Mouse (Mus musculus): Measurements from ENCODE around the gene Csmd2. TPM values are rescaled to one million over a fixed set of nuclear protein-coding genes. Genes with fewer than 3 reads are reported as not detected.

Gene Csmd2
- polyA plus RNA-seq, 1 experiment from 2014 or later, result 0.16 TPM

DNA sequence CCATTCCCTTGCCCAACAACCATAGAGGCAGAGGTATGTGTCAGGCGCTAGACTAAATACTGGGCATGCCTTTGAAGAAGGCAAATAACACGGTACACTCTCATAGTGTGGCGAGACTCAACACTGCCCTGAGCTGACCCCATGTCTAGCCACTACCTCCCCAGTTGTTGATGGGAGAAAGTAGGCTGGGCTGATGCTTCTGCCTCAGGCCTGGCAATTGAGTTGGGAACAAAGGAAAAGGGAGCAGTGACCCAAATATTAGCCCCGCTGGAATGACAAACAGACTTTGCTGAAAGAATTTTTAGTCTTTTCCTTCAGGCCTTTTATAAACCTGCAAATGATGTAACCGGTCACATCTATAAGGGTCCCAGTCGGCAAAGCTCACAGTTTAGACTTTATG is 393.7 kb downstream of the Csmd2 start:
- Histone ChIP-seq H3K9me3 (ENCODE audit: control insufficient read depth, low read length) (no peaks in the 10 kb centered on the region), H3K4me1 (replicated peaks; ENCODE audit: control insufficient read depth, insufficient read depth) (no peaks in the 10 kb centered on the region), H3K27me3 (ENCODE audit: control insufficient read depth, insufficient read depth, low read length) (no peaks in the 10 kb centered on the region), H3K9ac (ENCODE audit: low read length) (no peak overlapping the region), H3K27ac (replicated peaks) (no peak overlapping the region), H3K4me3 (ENCODE audit: low read depth, low read length) (no peak overlapping the region), H3K36me3 (ENCODE audit: control insufficient read depth, insufficient read depth, low read length) (no peaks in the 10 kb centered on the region), H3K4me2 (replicated peaks; ENCODE audit: low read depth) (no peak overlapping the region)
- TF ChIP-seq CTCF (IDR thresholded peaks at IDR 0.05; ENCODE audit: low read depth) (no peak), EP300 (optimal IDR thresholded peaks at IDR 0.05) (no peak)
- 61% methylated on average over 6 of the region's 6 CpGs for whole genome bisulfite sequencing
- ATAC-seq (ENCODE audit: low FRiP score, low TSS enrichment) (no peak), DNase-seq (ENCODE audit: low spot score) (no peak)

GRCm38 (mm10) chr4:128383800-128384199 is 396.1 kb downstream of the Csmd2 start:
- no peak overlapping the region for H3K27ac ChIP-seq (replicated peaks)
- no peak overlapping the region for H3K9ac ChIP-seq (ENCODE audit: low read length)
- ATAC-seq (ENCODE audit: low FRiP score, low TSS enrichment) (0 out of 2 replicates have a peak, but pooled peaks have one; percentile 24), DNase-seq (ENCODE audit: low spot score) (no peak)
- 83% methylated on average over 7 of the region's 7 CpGs for WGBS
- no peaks in the 10 kb centered on the region for H3K36me3 ChIP-seq (ENCODE audit: control insufficient read depth, insufficient read depth, low read length)
- no peaks in the 10 kb centered on the region for H3K27me3 ChIP-seq (ENCODE audit: control insufficient read depth, insufficient read depth, low read length)
- no peak overlapping the region for H3K4me2 ChIP-seq (replicated peaks; ENCODE audit: low read depth)
- no peak overlapping the region for H3K4me3 ChIP-seq (ENCODE audit: low read depth, low read length)
- H3K4me1 ChIP-seq (replicated peaks; ENCODE audit: control insufficient read depth, insufficient read depth), result no peaks in the 10 kb centered on the region
- no peaks in the 10 kb centered on the region for H3K9me3 ChIP-seq (ENCODE audit: control insufficient read depth, low read length)
- TF ChIP-seq CTCF (IDR thresholded peaks at IDR 0.05; ENCODE audit: low read depth) (no peak), EP300 (optimal IDR thresholded peaks at IDR 0.05) (no peak)

DNA sequence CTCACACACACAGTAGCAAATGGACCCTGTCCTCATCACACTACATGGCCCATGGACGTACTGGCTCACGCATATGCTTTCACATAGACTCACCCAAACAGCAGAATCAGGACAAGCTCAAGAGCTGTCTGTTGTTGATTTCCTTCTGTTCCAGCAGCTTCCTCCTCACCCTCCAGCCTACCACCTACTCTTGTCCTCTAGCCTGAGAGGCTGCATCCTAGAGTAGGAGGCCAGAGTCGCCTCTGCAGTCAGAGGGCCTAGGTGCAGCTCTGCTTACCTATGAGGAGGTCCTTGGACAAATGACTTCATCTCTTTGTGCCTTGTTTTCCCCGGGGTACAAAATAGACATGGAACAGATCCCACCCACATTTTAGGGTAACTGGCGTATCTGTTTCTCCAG is 403.8 kb downstream of the Csmd2 start:
- no peak overlapping the region for H3K4me2 ChIP-seq (replicated peaks; ENCODE audit: low read depth)
- H3K9ac ChIP-seq (ENCODE audit: low read length), result no peak overlapping the region
- no peaks in the 10 kb centered on the region for H3K9me3 ChIP-seq (ENCODE audit: control insufficient read depth, low read length)
- 84% methylated on average over 5 of the region's 5 CpGs for WGBS
- ATAC-seq (ENCODE audit: low FRiP score, low TSS enrichment) (no peak), DNase-seq (ENCODE audit: low spot score) (no peak)
- no peak for TF ChIP-seq EP300 (optimal IDR thresholded peaks at IDR 0.05)
- no peak for TF ChIP-seq CTCF (IDR thresholded peaks at IDR 0.05; ENCODE audit: low read depth)
- no peaks in the 10 kb centered on the region for H3K27me3 ChIP-seq (ENCODE audit: control insufficient read depth, insufficient read depth, low read length)
- H3K36me3 ChIP-seq (ENCODE audit: control insufficient read depth, insufficient read depth, low read length), result no peaks in the 10 kb centered on the region
- no peak overlapping the region for H3K27ac ChIP-seq (replicated peaks)
- H3K4me3 ChIP-seq (ENCODE audit: low read depth, low read length), result no peak overlapping the region
- H3K4me1 ChIP-seq (replicated peaks; ENCODE audit: control insufficient read depth, insufficient read depth), result no peaks in the 10 kb centered on the region

- Histone ChIP-seq H3K4me1 (replicated peaks; ENCODE audit: control insufficient read depth, insufficient read depth) (no peaks in the 10 kb centered on the region), H3K9ac (ENCODE audit: low read length) (no peak overlapping the region), H3K27ac (replicated peaks) (no peak overlapping the region), H3K4me3 (ENCODE audit: low read depth, low read length) (no peak overlapping the region), H3K9me3 (ENCODE audit: control insufficient read depth, low read length) (no peaks in the 10 kb centered on the region), H3K36me3 (ENCODE audit: control insufficient read depth, insufficient read depth, low read length) (no peaks in the 10 kb centered on the region), H3K4me2 (replicated peaks; ENCODE audit: low read depth) (no peak overlapping the region), H3K27me3 (ENCODE audit: control insufficient read depth, insufficient read depth, low read length) (no peaks in the 10 kb centered on the region)
- TF ChIP-seq EP300 (optimal IDR thresholded peaks at IDR 0.05), result no peak
- no peak for TF ChIP-seq CTCF (IDR thresholded peaks at IDR 0.05; ENCODE audit: low read depth)
- ATAC-seq (ENCODE audit: low FRiP score, low TSS enrichment) (no peak), DNase-seq (ENCODE audit: low spot score) (no peak)
- 32% methylated on average over 3 of the region's 3 CpGs for WGBS
These were observed 404.6 kb downstream of the Csmd2 start for GRCm38 (mm10) chr4:128392279-128392678.

DNA sequence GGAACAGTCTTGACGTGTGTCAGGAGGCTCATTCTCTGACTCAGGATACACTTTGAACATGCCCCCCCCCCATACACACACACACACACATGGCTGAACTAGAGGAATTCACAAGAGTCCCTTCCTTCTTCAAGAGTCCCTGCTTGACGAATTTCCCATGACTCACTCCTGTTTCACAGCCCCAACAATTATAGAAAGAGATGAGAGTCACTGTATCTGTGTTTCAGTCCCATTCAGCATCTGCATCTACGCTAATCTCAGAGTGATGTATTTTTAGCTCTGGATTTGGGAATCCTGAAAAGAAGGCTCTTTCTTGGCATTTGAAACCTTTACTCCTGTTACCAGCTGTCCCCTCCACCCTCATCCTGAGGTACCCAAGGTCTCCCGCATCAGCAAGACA is 406.2 kb downstream of the Csmd2 start:
- Histone ChIP-seq H3K27ac (replicated peaks) (no peak overlapping the region), H3K4me3 (ENCODE audit: low read depth, low read length) (no peak overlapping the region), H3K4me1 (replicated peaks; ENCODE audit: control insufficient read depth, insufficient read depth) (no peaks in the 10 kb centered on the region), H3K9me3 (ENCODE audit: control insufficient read depth, low read length) (no peaks in the 10 kb centered on the region), H3K4me2 (replicated peaks; ENCODE audit: low read depth) (no peak overlapping the region), H3K36me3 (ENCODE audit: control insufficient read depth, insufficient read depth, low read length) (no peaks in the 10 kb centered on the region), H3K9ac (ENCODE audit: low read length) (no peak overlapping the region), H3K27me3 (ENCODE audit: control insufficient read depth, insufficient read depth, low read length) (no peaks in the 10 kb centered on the region)
- no peak for ATAC-seq (ENCODE audit: low FRiP score, low TSS enrichment)
- no peak for DNase-seq (ENCODE audit: low spot score)
- 83% methylated on average over 4 of the region's 4 CpGs for WGBS
- no peak for TF ChIP-seq EP300 (optimal IDR thresholded peaks at IDR 0.05)
- TF ChIP-seq CTCF (IDR thresholded peaks at IDR 0.05; ENCODE audit: low read depth), result no peak

GRCm38 (mm10) chr4:128396616-128397015 is 409.0 kb downstream of the Csmd2 start:
- H3K36me3 ChIP-seq (ENCODE audit: control insufficient read depth, insufficient read depth, low read length), result no peaks in the 10 kb centered on the region
- no peak overlapping the region for H3K27ac ChIP-seq (replicated peaks)
- no peak for TF ChIP-seq EP300 (optimal IDR thresholded peaks at IDR 0.05)
- no peak for TF ChIP-seq CTCF (IDR thresholded peaks at IDR 0.05; ENCODE audit: low read depth)
- H3K27me3 ChIP-seq (ENCODE audit: control insufficient read depth, insufficient read depth, low read length), result no peaks in the 10 kb centered on the region
- DNase-seq (ENCODE audit: low spot score) (no peak), ATAC-seq (ENCODE audit: low FRiP score, low TSS enrichment) (no peak)
- 84% methylated on average over 5 of the region's 5 CpGs for WGBS
- H3K9ac ChIP-seq (ENCODE audit: low read length), result no peak overlapping the region
- no peak overlapping the region for H3K4me2 ChIP-seq (replicated peaks; ENCODE audit: low read depth)
- H3K4me3 ChIP-seq (ENCODE audit: low read depth, low read length), result no peak overlapping the region
- H3K9me3 ChIP-seq (ENCODE audit: control insufficient read depth, low read length), result no peaks in the 10 kb centered on the region
- H3K4me1 ChIP-seq (replicated peaks; ENCODE audit: control insufficient read depth, insufficient read depth), result no peaks in the 10 kb centered on the region
